Mouse (Mus musculus) lung, postnatal 0 days (tissue): Measurements from ENCODE around the gene Stpg1.

ENCODE experiments used
- CTCF ChIP-seq: IDR thresholded peaks from 2 replicates; pipeline ENCODE4 v1.5.1; 2016; ENCODE audit warnings: antibody characterized with exemption, mild to moderate bottlenecking
- EP300 ChIP-seq: IDR thresholded peaks from 2 replicates; pipeline ENCODE4 v1.6.1; 2016; ENCODE audit warnings: antibody characterized with exemption, mild to moderate bottlenecking, control low read depth

DNA sequence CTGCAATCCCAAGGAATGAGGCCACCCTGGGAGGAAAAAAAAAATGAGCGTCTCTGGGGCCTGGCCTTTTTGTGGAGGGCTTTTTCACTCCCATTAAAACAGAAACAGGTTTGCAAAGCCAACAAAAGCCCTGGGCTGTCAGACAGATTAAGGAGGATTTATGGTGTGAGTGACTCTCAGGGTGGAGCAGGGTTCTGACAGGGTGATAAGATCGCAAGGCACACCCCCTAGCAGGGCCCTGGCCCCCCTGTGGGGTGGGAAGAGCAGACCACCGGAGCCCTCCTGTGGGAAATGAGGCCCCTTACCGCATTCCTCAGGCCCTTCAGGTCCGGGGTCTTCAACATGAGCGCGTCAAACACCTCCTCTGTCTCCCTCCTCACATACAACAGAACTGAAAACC is 53.5 kb downstream of the Stpg1 start:
- TF ChIP-seq CTCF, result no peak
- no peak for TF ChIP-seq EP300
